Mouse (Mus musculus) kidney, embryonic 14.5 days (tissue): ENCODE data around the gene Birc6. TPM values are rescaled to one million over a fixed set of nuclear protein-coding genes. Genes with fewer than 3 reads are reported as not detected.

Experiments used
- ATAC-seq: fragments of 200-750 bp; cut with Nextera tagmentation; 2 replicates; pipeline ENCODE4 v1.8.0; 2017; ENCODE audit warnings: moderate number of reproducible peaks, mild to moderate bottlenecking, moderate TSS enrichment, moderate library complexity; ENCODE audit not compliant: low FRiP score, low TSS enrichment
- H3K27ac ChIP-seq: fragments of 300-500 bp; sonication (generic); 2 replicates; pipeline ENCODE4 v1.5.1; 2014; ENCODE audit warnings: low read depth, mild to moderate bottlenecking, low read length, moderate library complexity, mixed read lengths
- H3K27me3 ChIP-seq: fragments of 300-500 bp; sonication (generic); 2 replicates; pipeline ENCODE4 v1.6.1; 2014; ENCODE audit warnings: mild to moderate bottlenecking, low read length; ENCODE audit not compliant: control insufficient read depth, insufficient read depth
- H3K36me3 ChIP-seq: fragments of 300-500 bp; sonication (generic); 2 replicates; pipeline ENCODE4 v1.6.1; 2014; ENCODE audit warnings: low read length, mixed read lengths; ENCODE audit not compliant: control insufficient read depth, insufficient read depth
- H3K4me1 ChIP-seq: fragments of 300-500 bp; sonication (generic); 2 replicates; pipeline ENCODE4 v1.6.1; 2014; ENCODE audit warnings: low read length, mixed read lengths; ENCODE audit not compliant: control insufficient read depth, insufficient read depth
- H3K4me2 ChIP-seq: fragments of 300-500 bp; sonication (generic); replicated peaks from 2 replicates; pipeline ENCODE4 v1.6.1; 2014; ENCODE audit warnings: low read depth, mild to moderate bottlenecking, low read length
- H3K4me3 ChIP-seq: fragments of 300-500 bp; sonication (generic); 2 replicates; pipeline ENCODE4 v1.5.1; 2014; ENCODE audit warnings: mild to moderate bottlenecking, low read length
- H3K9ac ChIP-seq: fragments of 300-500 bp; sonication (generic); 2 replicates; pipeline ENCODE4 v1.6.1; 2014; ENCODE audit warnings: low read depth, mild to moderate bottlenecking, low read length, moderate library complexity
- H3K9me3 ChIP-seq: fragments of 300-500 bp; sonication (generic); 2 replicates; pipeline ENCODE4 v1.6.1; 2016; ENCODE audit warnings: low read length; ENCODE audit not compliant: control insufficient read depth
- WGBS: fragments of 180-500 bp; shearing (Covaris S2); extraction: QIAGEN DNeasy Blood & Tissue Kit; methylation state at CpG from one replicate; pipeline ENCODE4 v1.1.7; 2014; 5-methylcytosine and 5-hydroxymethylcytosine counted together
- polyA plus RNA-seq: library from polyadenylated mRNA; unstranded; fragments of >200 nt; fragmentation: Nextera tagmentation; extraction: Ambion mirVana; gene quantifications from 2 replicates; pipeline ENCODE4 v1.2.1, GENCODE M21; 2014

Birc6 gene
- polyA plus RNA-seq, 1 experiment from 2014 or later: 110 TPM

GRCm38 (mm10) chr17:74586768-74587167 is 58.7 kb downstream of the Birc6 start:
- Histone ChIP-seq H3K4me3 (no peak overlapping the region), H3K4me1 (no peaks in the 10 kb centered on the region), H3K27me3 (no peaks in the 10 kb centered on the region), H3K9ac (no peak overlapping the region), H3K4me2 (no peak overlapping the region), H3K27ac (no peak overlapping the region), H3K36me3 (peaks cover 26% of the 10 kb centered on the region), H3K9me3 (no peaks in the 10 kb centered on the region)
- ATAC-seq: no peak
- WGBS: 92% methylated on average over 3 of the region's 3 CpGs

DNA sequence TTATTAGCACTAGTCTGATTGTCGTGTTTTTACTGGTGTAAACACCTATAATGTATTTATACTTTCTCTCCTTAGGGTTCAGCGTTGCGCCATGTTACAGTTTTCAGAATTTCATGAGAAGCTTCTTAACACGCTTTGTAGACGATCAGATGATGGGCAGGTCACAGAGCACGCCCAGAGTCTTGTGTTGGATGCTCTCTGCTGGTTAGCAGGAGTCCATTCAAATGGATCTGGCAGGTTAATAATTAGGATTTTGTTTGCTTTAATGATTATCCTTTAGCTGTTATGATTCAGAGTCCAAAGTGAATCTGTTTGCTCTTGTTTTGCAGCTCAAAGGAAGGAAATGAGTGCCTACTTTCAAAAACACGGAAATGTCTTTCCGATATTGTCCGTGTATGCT is 70.8 kb downstream of the Birc6 start:
- Histone ChIP-seq H3K27ac (no peak overlapping the region), H3K9me3 (no peaks in the 10 kb centered on the region), H3K4me2 (no peak overlapping the region), H3K9ac (no peak overlapping the region), H3K27me3 (no peaks in the 10 kb centered on the region), H3K36me3 (peaks cover 68% of the 10 kb centered on the region), H3K4me3 (no peak overlapping the region), H3K4me1 (no peaks in the 10 kb centered on the region)
- WGBS: 94% methylated on average over 9 of the region's 9 CpGs
- no peak for ATAC-seq

- 97% methylated on average over 2 of the region's 2 CpGs for WGBS
These were observed 71.3 kb downstream of the Birc6 start for GRCm38 (mm10) chr17:74599396-74599795.

GRCm38 (mm10) chr17:74601201-74601600 is 73.1 kb downstream of the Birc6 start:
- no peak overlapping the region for H3K4me3 ChIP-seq
- peaks cover 65% of the 10 kb centered on the region for H3K36me3 ChIP-seq
- no peaks in the 10 kb centered on the region for H3K9me3 ChIP-seq
- no peaks in the 10 kb centered on the region for H3K27me3 ChIP-seq
- no peak overlapping the region for H3K4me2 ChIP-seq
- no peak overlapping the region for H3K9ac ChIP-seq
- H3K4me1 ChIP-seq: no peaks in the 10 kb centered on the region
- ATAC-seq: no peak
- H3K27ac ChIP-seq: no peak overlapping the region
- 84% methylated on average over 1 of the region's 1 CpGs for WGBS

More at GRCm38 (mm10) chr17:74599396-74599795, 71.3 kb downstream of the Birc6 start:
- H3K4me2 ChIP-seq: no peak overlapping the region
- no peak overlapping the region for H3K9ac ChIP-seq
- no peaks in the 10 kb centered on the region for H3K9me3 ChIP-seq
- ATAC-seq: no peak
- no peak overlapping the region for H3K4me3 ChIP-seq
- H3K27ac ChIP-seq: no peak overlapping the region
- no peaks in the 10 kb centered on the region for H3K4me1 ChIP-seq
- no peaks in the 10 kb centered on the region for H3K27me3 ChIP-seq
- peaks cover 68% of the 10 kb centered on the region for H3K36me3 ChIP-seq

DNA sequence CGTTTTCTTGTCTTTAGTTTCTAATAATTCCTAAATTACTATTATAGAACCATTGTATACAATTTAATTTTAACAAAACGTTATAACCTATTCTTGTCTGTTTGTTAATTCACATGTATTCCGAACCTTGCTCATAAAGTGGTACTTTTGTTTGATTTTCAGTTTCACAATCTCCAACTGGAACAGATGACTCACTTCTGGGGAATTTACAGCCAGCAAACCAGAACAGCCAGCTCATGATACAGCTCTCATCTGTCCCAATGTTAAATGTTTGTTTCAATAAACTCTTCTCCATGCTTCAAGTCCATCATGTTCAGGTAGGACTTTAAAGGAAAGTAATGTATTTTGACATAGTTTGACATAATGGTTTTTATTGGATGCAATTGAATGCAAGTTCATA is 102.7 kb downstream of the Birc6 start:
- Histone ChIP-seq H3K4me1 (no peaks in the 10 kb centered on the region), H3K9me3 (no peaks in the 10 kb centered on the region), H3K9ac (no peak overlapping the region), H3K4me2 (no peak overlapping the region), H3K36me3 (peaks cover 68% of the 10 kb centered on the region), H3K27ac (no peak overlapping the region), H3K27me3 (no peaks in the 10 kb centered on the region), H3K4me3 (no peak overlapping the region)
- 90% methylated on average over 3 of the region's 3 CpGs for WGBS
- no peak for ATAC-seq

DNA sequence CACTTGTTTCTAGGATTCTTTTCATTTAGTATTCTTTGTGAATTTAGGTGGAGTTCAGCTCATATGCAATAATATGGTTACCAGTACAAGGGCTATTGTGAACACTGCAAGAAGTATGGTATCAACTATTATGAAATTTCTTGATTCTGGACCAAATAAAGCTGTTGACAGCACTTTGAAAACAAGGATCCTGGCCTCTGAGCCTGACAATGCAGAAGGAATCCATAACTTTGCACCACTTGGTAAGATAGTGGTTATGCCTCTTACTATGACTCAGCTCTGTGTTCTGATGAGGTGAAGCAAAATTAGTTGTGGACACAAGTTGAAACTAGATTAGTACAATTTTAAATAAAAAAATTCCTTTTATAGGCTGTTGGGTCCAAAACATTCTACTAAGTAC is 114.3 kb downstream of the Birc6 start:
- no peak for ATAC-seq
- H3K4me2 ChIP-seq: no peak overlapping the region
- no peak overlapping the region for H3K4me3 ChIP-seq
- H3K27me3 ChIP-seq: no peaks in the 10 kb centered on the region
- H3K36me3 ChIP-seq: peaks cover 72% of the 10 kb centered on the region
- no peaks in the 10 kb centered on the region for H3K4me1 ChIP-seq
- H3K27ac ChIP-seq: no peak overlapping the region
- no peak overlapping the region for H3K9ac ChIP-seq
- no peaks in the 10 kb centered on the region for H3K9me3 ChIP-seq

GRCm38 (mm10) chr17:74658362-74658761 is 130.3 kb downstream of the Birc6 start:
- Histone ChIP-seq H3K4me1 (no peaks in the 10 kb centered on the region), H3K27ac (no peak overlapping the region), H3K4me2 (no peak overlapping the region), H3K36me3 (peaks cover 69% of the 10 kb centered on the region), H3K9ac (no peak overlapping the region), H3K27me3 (no peaks in the 10 kb centered on the region), H3K9me3 (no peaks in the 10 kb centered on the region), H3K4me3 (no peak overlapping the region)
- no peak for ATAC-seq
- 95% methylated on average over 3 of the region's 3 CpGs for WGBS

- peaks cover 71% of the 10 kb centered on the region for H3K36me3 ChIP-seq
- no peak overlapping the region for H3K9ac ChIP-seq
- H3K4me3 ChIP-seq: no peak overlapping the region
- no peaks in the 10 kb centered on the region for H3K9me3 ChIP-seq
- H3K27ac ChIP-seq: no peak overlapping the region
- H3K4me2 ChIP-seq: no peak overlapping the region
- WGBS: 71% methylated on average over 1 of the region's 1 CpGs
- H3K4me1 ChIP-seq: no peaks in the 10 kb centered on the region
- no peaks in the 10 kb centered on the region for H3K27me3 ChIP-seq
- ATAC-seq: no peak
These were observed 139.9 kb downstream of the Birc6 start for GRCm38 (mm10) chr17:74668010-74668409.

DNA sequence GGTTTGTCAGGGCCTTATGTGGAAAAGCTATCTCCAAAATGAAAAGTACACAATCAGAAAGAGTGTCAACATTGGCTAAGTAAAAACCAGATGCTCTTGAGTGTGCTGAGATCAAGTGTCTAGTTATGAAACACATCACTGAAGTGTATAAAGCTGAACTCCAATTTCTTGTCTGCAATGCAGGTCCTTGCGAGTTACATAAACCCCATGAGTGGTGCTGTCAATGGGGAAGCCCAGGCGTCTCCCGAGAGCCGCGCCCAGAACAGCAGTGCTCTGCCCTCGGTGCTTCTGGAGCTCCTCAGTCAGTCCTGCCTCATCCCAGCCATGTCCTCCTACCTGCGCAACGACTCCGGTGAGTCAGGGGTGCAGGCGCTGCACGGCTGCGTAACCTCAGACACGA is 141.9 kb downstream of the Birc6 start:
- Histone ChIP-seq H3K27ac (no peak overlapping the region), H3K27me3 (no peaks in the 10 kb centered on the region), H3K4me3 (no peak overlapping the region), H3K36me3 (peaks cover 58% of the 10 kb centered on the region), H3K9me3 (no peaks in the 10 kb centered on the region), H3K9ac (no peak overlapping the region), H3K4me1 (no peaks in the 10 kb centered on the region), H3K4me2 (no peak overlapping the region)
- ATAC-seq: no peak
- WGBS: 97% methylated on average over 13 of the region's 13 CpGs

GRCm38 (mm10) chr17:74672446-74672845 is 144.4 kb downstream of the Birc6 start:
- no peaks in the 10 kb centered on the region for H3K4me1 ChIP-seq
- WGBS: 82% methylated on average over 4 of the region's 4 CpGs
- H3K9me3 ChIP-seq: no peaks in the 10 kb centered on the region
- H3K4me2 ChIP-seq: no peak overlapping the region
- H3K9ac ChIP-seq: no peak overlapping the region
- H3K4me3 ChIP-seq: no peak overlapping the region
- no peak overlapping the region for H3K27ac ChIP-seq
- peaks cover 65% of the 10 kb centered on the region for H3K36me3 ChIP-seq
- no peaks in the 10 kb centered on the region for H3K27me3 ChIP-seq
- ATAC-seq: no peak
